Mouse (Mus musculus): ENCODE measurements around the gene Ugt1a9.
"Not testable (repeated sequence)": the region's sequence is repeated elsewhere in the genome, so short reads cannot be mapped to it uniquely, and the experiment has no call there.

The Ugt1a9 gene

DNA sequence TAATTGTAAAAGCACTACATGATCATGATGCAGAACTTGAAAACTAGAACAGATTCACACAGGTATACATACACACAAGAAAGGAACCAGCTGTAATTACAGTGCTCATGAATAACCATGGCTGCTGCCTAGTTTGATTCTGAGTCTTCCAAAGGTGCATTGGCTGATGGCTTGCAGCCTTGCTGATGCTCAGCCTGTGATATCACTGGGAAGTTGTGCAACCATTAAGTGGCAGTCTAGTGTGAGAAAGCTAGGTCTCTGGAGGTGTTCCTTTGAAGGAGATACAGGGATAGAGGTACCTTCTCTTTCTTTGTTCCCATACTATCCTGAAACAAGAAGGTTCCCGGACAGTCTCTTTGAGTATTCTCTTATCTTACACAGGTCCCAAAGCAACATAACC is 148.5 kb downstream of the Ugt1a9 start:
- DNase-seq (ENCODE audit: low spot score in 2 of 2) = peak in 1 of 2 experiments; percentile 70

DNA sequence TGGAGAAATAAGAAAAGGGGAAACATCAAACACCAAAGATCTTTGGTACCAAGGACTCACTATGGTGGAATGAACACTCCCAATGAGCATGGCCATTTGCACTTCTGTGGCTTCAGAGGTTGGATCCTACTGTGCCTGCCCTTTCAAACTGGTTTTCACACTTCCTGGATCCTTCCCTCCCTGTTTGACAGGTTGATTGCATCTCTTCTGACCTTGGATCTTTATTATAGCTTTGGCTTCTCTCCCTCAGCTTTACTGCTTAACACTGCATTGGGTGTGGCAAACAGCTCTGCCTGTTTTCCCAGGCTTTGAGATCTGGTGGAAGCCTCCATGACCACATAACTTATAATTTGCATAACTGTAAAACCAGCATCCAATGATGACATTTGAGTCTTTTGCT is 149.7 kb downstream of the Ugt1a9 start:
- DNase-seq (ENCODE audit: low spot score in 2 of 2) = peak in 1 of 2 experiments; percentile 68

DNA sequence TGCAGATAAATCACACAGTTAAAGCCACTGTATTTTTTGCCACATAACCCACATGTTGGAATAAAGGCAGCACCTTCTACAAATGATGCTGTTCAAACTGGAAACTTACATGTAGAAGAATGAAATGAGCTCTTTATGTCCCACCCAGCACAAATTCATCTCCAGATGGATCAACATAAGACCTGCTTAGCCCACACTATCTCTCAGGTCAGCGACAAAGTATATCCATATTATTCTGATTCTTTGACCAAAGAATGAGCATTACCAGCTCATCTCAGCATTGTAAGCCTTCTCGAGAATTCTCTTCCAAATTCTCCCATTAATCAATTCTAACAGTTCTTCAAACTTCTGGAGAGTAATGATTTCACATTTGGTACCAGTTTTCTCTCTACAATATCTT is 151.6 kb downstream of the Ugt1a9 start:
- no peak for DNase-seq (ENCODE audit: low spot score in 2 of 2)

DNA sequence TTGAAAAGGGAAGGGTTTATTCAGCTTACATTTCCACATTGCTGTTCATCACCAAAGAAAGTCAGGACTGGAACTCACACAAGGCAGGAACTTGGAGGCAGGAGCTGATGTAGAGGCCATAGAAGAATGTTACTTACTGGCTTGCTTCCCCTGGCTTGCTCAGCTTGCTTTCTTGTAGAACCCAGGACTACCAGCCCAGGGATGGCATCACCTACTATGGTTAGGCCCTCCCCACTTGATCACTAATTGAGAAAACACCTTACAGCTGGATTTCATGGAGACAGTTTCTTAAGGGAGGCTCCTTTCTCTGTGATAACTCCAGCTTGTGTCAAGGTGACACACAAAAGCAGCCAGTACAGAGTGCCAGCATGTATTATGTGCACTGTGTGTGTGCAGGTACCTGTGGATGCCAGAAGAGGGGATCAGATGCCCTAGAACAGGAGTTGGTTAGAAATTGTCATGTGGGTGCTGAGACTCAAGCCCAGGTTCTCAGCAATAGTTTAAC is 152.5 kb downstream of the Ugt1a9 start:
- not testable (repeated sequence) for DNase-seq (ENCODE audit: low spot score in 2 of 2)

DNA sequence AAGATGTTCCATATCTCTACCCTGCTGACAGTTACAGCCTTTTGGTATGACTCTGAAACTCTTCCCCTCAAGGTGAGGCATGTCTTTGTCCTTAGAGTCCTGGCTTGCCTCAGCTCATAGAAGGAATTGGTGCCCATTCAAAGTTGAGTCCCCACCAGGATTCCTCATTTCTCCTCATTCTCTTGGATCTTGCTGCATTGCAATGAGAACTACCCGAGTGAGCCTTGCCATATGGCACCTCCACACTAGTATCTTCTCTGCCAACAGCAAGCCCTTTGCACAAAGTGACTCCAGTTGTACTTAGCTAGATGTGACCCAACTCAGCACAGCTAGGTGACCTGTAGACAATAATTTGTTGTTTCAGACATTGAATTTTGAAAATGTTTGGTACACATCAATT is 153.0 kb downstream of the Ugt1a9 start:
- peak in 1 of 2 experiments; percentile 72 for DNase-seq (ENCODE audit: low spot score in 2 of 2)

DNA sequence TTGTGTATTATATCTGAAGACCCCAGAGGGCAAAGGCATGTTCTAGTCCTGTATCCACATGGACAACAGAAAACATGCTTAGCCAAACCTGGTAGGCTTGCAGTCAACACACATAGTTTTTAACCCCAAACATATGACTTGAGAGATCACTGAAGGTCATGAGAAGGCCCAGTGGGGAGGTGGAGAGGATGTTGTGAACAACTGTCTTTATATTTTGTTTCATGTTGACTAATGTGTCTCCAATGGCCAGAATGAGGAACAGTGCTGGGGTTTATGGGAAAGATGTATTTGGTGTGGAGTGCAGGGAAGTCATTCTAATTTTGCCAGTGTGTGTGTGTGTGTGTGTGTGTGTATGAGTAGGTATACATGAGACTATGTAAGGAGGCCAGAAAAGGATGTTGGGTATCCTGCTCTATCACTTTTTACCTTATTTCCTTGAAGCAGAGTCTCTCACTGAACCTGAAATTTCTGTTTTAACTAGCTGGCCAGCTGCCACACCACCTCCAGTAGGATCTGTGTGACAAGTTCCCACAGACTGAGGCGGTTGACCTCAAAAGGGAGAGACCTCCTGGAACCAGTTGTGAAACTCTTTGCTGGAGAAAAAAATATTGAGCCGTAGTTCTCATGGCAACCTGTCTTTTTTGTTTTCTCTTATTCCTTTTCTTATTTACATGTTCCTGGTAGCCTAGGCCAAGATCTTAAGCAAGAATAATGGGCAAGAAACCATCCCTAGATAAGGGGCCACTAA is 153.6 kb downstream of the Ugt1a9 start:
- DNase-seq (ENCODE audit: low spot score in 2 of 2) = peak in 1 of 2 experiments; percentile 66

DNA sequence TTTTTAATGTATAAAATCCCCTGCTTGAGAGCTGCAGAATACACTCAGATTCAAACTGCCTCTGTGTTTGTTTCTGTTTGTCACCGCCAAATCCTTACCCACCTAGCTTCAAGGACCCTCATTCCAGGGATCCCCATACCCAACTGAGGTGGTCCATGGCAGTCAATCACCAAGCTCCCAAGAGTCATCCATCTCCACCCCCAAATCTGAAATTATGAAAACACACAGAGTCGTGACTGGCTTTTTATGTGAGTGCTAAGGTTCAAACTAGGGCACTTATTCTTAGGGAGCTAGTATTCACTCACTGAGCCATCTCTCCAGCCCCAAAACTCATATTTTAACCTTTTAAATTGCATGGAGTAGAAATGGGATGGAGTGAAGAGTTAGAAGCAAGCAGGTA is 154.7 kb downstream of the Ugt1a9 start:
- DNase-seq (ENCODE audit: low spot score in 2 of 2) = not testable (repeated sequence)

DNA sequence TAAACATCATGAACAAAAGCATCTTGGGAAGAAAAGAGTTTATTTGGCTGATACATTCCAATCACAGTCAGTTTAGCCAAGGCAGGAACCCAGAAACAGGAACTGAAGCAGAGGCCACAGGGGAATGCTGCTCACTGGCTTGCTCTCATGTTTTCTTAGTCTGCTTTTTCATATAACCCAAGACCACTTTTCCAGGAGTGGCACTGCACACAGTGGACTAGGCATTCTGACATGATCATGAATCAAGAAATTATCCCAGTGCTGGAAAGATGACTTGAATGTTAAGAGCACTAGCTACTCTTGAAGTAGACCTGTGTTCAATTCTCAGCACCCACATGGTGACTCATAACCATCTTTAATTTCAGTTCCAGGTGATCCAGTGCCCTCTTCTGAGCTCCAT is 155.1 kb downstream of the Ugt1a9 start:
- no peak for DNase-seq (ENCODE audit: low spot score in 2 of 2)

DNA sequence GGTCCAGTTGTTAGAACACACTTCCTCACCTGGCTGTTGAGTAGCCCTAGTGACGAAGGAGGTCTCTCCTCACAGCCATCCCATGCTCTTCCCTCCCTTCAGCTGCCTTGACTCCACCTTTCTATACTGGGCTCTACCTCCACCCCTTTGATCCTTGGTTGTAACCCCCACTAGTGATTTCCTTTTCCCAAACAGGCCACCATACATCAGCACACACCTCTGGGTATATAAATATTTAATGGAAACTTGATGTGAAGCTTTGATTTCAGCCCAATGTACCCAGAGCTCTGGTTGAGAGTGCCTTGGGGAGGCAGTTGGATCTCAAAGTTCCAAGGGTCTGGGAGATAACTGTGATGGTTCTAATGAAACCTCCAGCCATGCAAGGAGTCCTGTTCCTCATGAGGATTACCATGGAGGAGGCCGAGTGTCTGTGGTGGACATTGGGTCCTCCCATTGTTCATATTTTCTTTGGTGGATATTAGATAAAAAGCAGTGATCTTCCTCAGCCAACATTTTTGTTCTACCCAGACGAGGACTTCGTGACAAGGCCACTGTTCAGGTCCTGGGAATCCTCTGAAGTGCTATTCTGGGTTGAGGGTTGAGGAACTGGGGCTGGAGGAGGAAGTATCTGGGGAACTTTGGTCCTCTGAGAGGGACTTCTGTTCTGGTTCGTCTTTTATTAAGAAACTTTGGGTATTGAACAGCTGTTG is 156.2 kb downstream of the Ugt1a9 start, which contains the start of gene Mroh2a:
Mroh2a (plus strand) TSS at position 317 of the 710 bp plus-strand sequence.
- peak; percentile 25 to 69 for DNase-seq (ENCODE audit: low spot score in 2 of 2)

DNA sequence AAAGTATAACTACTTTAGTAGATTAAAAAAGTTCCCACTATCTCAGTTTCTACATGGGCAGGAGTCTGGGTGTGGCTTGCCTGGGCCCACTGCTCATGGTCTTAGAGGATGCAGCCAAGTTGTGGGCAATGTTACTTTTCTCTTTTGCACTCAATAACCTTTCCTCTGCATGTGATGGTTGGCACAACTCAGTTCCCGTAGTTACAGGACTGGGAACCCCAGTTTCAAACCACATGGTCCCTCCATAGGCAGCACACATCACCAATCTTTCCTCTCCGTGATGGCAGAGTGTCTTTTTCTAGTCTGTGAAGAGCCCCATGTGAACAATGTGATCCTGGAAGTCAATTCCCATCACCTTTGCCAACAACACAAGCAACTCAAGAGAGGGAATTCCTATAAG is 156.9 kb downstream of the Ugt1a9 start:
- DNase-seq (ENCODE audit: low spot score in 2 of 2) = peak; percentile 14 to 68

DNA sequence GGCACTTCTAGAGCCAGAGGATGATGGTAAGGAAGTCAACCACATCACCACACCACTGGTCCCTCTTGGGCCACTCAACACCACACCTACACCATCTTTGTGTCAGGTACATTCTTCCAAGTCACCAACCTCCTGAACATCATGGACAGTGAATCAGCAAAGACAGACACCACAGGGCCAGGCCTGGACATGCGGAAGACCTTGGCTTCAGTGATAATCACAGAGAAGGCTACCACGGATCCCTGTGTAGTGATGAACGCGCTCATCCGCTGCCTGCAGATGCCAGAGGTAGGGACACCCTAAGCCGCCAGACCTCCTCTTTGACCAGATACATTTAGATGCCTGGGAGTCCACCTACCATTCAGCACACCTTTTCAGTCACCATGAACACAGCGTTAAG is 157.5 kb downstream of the Ugt1a9 start:
- DNase-seq (ENCODE audit: low spot score in 2 of 2) = peak; percentile 30 to 75

DNA sequence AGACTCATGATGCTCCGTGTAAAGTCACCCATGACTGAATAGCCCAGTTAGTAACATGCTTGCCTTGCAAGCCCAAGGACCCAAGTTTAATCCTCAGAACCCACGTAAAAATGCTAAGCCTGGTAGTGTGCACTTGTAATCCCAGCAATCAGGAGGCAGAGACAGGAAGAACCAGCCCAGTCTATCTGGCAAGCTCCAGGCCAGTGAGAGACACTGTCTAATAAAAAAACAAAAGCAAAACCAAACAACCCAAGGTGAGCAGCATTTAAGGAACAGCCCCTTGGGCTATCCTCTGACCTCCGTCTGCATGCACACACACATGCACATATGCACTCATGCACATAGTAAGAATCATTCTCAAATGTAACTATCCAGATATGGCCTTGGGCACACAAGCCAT is 159.0 kb downstream of the Ugt1a9 start:
- peak in 1 of 2 experiments; percentile 70 for DNase-seq (ENCODE audit: low spot score in 2 of 2)

DNA sequence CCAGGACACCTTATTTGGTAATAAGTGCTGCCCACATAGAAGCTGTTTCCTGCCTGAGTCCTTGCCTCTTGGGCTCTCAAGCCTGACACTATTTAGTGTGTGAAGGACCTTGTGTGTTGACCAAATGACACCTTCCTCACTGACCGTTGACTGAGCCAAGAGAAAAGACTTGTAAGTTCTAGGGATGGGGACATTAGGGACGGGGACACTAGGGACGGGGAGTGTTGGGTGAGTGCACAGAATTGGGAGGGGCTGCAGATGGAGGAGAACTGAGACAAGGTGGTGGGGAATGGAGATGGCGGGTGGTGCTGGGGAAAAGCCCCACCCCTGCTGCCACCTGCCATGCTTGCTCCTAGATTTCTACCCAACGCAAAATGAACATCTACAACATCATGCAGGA is 159.4 kb downstream of the Ugt1a9 start:
- DNase-seq (ENCODE audit: low spot score in 2 of 2) = peak in 1 of 2 experiments; percentile 73

DNA sequence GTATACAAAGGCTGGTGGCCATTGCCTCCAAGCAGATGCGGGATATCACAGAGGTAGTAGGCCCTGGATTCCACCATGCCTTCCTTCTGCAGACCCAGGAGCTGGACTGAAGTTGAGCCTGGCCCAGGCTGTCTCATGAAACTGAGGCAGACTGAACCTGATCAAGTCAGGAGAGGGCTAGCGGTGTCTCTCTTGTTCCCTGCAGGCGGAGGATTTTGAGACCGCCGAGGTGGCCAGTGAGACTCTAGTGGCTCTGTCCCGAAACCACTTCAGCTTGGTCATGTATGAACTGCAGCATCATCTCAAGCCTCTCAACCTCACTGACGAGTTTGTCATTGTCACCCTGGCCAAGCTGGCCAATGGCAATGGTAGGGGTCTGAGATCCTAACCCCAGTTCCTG is 159.8 kb downstream of the Ugt1a9 start:
- DNase-seq (ENCODE audit: low spot score in 2 of 2) = peak in 1 of 2 experiments; percentile 76

DNA sequence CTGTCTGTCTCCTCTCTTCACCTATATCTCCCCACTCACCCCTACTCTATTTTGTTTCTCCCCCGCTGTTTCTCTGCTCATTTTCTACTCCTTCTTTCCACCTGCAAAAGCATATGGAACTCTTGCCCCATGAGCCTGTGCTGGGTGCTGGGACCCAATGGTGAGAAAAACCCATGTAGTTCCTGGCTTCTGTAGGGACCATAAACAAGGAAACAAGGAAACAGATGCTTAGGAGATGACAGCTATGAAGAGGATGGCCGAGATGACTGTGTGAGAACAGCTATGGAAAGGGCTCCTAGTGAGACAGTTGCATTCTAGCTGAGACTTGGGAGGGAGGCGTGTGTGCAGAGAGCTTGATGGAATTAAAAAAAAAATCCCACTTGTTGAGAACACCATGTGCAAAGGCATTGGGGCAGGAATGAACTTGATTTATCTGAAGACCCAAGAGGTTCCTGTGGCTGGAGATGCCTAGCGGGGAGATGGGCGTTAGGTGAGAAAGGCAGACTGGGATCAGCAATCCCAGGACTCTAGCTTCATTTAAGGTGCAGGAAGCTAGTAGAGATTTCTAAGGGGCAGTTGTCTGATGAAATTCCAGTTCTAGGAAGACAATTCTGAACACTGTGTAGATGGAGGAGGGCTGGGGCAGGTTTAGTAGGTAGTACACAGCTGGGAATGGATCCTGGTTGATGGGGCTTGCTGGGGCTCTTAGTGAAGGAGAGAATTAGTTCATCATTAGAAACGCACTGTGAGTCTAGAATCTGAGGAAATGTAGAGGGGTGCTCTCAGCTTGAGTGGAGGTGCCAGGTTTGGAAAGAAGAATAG is 160.6 kb downstream of the Ugt1a9 start:
- DNase-seq (ENCODE audit: low spot score in 2 of 2) = peak in 1 of 2 experiments; percentile 68

DNA sequence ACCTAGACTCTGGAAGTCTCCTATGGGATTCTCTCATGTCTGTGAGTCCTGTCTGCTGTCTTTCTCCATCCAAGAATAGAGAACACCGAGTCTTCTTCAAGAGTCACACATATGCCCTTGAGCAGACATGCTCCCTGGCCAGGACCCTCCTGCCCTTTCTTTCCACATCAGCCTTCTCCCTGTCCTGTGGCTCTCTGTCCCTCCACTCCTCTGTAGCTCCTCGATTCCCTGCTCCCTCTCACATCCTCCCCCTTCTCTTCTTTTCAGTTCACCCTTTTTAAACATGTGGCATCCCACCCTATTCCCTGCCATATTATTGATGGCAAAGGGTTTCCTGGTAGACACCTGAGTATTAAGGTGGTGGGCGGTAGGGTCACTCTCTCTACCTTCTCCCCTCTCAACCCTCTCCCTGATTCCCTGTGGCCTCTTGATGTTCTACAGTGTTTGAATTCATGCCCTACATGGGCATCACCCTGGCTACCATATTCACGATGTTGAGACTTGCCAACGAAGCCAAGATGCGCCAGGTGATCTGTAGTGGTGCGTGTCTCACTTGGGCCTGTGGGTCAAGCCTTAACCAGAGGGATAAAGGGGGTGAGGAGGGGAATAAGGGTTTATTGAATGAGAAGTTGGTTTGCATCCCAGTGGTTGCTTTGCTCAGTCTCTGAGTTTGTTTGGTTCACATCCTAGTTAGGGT is 161.4 kb downstream of the Ugt1a9 start:
- DNase-seq (ENCODE audit: low spot score in 2 of 2) = peak in 1 of 2 experiments; percentile 75

DNA sequence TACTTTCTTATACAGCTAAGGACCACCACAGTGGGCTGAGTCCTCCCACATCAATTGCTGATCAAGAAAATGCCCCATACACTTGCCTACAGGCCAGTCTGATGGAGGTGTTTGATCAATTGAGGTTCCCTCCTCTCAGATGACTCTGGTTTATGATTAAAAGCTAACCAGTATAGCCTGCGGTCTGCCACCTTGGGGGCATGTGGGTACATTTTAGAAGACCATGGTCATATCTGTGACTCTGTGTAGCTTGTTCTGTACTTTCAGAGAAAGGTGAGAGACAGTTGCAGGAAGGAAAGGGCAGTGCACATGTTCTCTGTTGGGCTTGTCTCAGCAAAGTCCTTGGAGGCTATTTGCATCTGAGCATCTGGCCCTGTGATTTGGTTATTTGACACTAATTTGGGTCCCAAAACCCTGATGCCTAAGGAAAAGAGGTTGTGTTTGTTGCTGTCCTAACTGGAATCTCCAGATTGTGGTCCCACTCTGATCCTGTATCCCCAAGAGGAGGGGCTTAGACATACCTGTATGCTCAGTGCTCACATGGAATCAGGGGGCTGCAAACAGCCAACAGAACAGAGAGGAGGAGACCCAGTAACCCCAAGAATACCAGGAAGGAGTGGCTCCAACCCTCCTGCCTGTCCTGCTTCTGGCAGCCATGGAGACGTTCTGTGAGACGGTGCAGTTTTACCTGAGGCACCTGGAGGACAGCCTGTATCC is 162.2 kb downstream of the Ugt1a9 start:
- DNase-seq (ENCODE audit: low spot score in 2 of 2) = peak in 1 of 2 experiments; percentile 64

DNA sequence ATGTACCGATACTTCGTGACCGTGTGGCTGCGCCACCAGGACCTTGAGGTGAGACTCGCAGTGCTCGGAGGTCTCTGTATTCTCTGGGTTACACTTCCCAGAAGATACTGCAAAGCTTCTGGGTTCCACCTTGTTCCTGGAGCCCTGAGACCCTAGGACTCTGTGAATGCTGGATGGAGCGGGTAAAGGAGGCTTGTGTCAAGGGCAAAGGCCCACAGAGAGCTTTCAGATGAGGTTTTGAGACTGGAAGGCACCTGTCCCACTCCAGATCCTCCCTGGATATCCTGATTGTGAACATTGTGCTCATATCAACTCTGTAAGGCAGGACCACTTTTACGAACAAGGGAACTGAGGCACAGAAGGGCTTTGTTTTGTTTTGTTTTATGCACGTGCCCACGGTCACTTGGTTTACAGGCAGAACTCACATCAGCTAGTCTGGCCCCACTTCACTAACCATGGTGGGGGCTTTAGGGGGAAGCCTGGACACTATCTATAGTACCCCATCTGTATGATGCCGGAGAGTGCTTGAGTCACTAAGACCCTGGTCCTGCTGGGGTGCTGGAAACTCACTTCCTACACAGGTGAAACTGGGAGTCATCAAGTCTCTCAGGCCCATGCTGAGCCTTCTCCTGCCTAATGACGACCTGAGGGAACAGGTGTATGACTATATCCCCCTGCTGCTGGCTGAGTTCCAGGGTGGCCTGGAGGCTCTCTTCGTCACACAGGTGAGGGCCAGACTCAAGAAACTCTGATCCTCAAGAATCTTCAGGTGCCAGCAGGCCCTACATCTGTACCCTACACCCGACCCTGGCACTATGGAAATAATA is 163.0 kb downstream of the Ugt1a9 start:
- no peak for DNase-seq (ENCODE audit: low spot score in 2 of 2)

DNA sequence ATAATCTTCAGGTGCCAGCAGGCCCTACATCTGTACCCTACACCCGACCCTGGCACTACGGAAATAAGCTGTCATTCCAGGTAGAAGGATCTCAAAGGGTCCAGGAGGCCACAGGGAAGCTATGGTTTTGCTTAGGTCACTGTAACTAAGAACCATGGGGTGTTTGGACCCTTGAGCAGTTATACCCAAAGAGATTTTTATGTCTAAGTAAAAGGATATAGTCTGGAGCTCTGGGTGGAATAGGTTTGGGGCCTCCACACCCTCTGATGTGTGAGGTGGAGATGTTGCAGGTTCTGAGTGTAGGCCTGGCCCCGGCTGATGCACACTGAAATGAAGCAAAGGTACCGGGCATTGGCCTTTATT is 163.6 kb downstream of the Ugt1a9 start:
- DNase-seq (ENCODE audit: low spot score in 2 of 2) = no peak

DNA sequence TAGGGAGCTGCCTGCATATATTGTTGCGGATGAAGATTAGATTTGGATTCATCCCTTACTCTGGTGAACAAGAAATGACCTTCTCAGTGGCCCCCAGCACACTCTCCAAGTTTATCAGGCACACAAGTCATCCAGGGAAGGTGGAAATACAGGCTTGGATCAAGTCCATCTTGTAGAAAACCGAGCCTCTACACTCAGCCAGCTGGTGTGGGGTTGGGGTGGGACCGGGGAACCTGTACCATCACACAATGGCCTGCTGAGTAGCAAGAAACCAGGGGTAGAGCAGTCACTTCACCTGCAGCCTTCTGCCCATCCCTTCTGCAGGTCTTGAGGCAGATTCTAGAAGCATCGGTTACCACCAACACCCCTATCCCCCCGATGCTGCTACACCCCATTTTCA is 164.0 kb downstream of the Ugt1a9 start:
- no peak for DNase-seq (ENCODE audit: low spot score in 2 of 2)
